Mouse (Mus musculus) liver, embryonic 15.5 days (tissue): ENCODE data around the gene Cdh26. TPM values are rescaled to one million over a fixed set of nuclear protein-coding genes. Genes with fewer than 3 reads are reported as not detected.

Source experiments
- ATAC-seq: fragments of 200-750 bp; cut with Nextera tagmentation; 2 replicates; pipeline ENCODE4 v1.8.0; 2017; ENCODE audit warnings: moderate number of reproducible peaks, mild to moderate bottlenecking, moderate library complexity; ENCODE audit not compliant: insufficient read depth
- H3K27ac ChIP-seq: fragments of 300-500 bp; sonication (generic); replicated peaks from 2 replicates; pipeline ENCODE4 v1.5.1; 2015; ENCODE audit warnings: mild to moderate bottlenecking, inconsistent platforms
- H3K27me3 ChIP-seq: fragments of 300-500 bp; sonication (generic); 2 replicates; pipeline ENCODE4 v1.6.1; 2015; ENCODE audit warnings: mild to moderate bottlenecking, inconsistent platforms
- H3K36me3 ChIP-seq: fragments of 300-500 bp; sonication (generic); replicated peaks from 2 replicates; pipeline ENCODE4 v1.6.1; 2015; ENCODE audit warnings: moderate library complexity, mild to moderate bottlenecking, inconsistent platforms
- H3K4me1 ChIP-seq: fragments of 300-500 bp; sonication (generic); replicated peaks from 2 replicates; pipeline ENCODE4 v1.6.1; 2015; ENCODE audit warnings: inconsistent platforms
- H3K4me2 ChIP-seq: fragments of 300-500 bp; sonication (generic); 2 replicates; pipeline ENCODE4 v1.6.1; 2015; ENCODE audit warnings: moderate library complexity, mild to moderate bottlenecking, inconsistent platforms
- H3K4me3 ChIP-seq: fragments of 300-500 bp; sonication (generic); replicated peaks from 2 replicates; pipeline ENCODE4 v1.5.1; 2015; ENCODE audit warnings: mild to moderate bottlenecking, inconsistent platforms
- H3K9ac ChIP-seq: fragments of 300-500 bp; sonication (generic); 2 replicates; pipeline ENCODE4 v1.6.1; 2015; ENCODE audit warnings: moderate library complexity, mild to moderate bottlenecking, inconsistent platforms
- H3K9me3 ChIP-seq: fragments of 300-500 bp; sonication (generic); replicated peaks from 2 replicates; pipeline ENCODE4 v1.6.1; 2016; ENCODE audit warnings: inconsistent platforms
- WGBS: fragments of 180-500 bp; shearing (Covaris S2); methylation state at CpG from one replicate; pipeline ENCODE4 v1.1.7; 2015; ENCODE audit warnings: mixed read lengths; ENCODE audit not compliant: insufficient replicate concordance; 5-methylcytosine and 5-hydroxymethylcytosine counted together
- polyA plus RNA-seq: library from polyadenylated mRNA; unstranded; fragments of >200 nt; fragmentation: Nextera tagmentation; extraction: Ambion mirVana; gene quantifications from 2 replicates; pipeline ENCODE4 v1.2.1, GENCODE M21; 2015

Gene Cdh26
- polyA plus RNA-seq, 1 experiment from 2014 or later: 0.16 TPM

GRCm38 (mm10) chr2:178437311-178437710, 7.0 kb downstream of the Cdh26 start:
- H3K4me1 ChIP-seq: no peaks in the 10 kb centered on the region
- no peak overlapping the region for H3K4me3 ChIP-seq
- no peaks in the 10 kb centered on the region for H3K9me3 ChIP-seq
- H3K4me2 ChIP-seq: no peak overlapping the region
- no peaks in the 10 kb centered on the region for H3K36me3 ChIP-seq
- H3K27ac ChIP-seq: no peak overlapping the region
- no peak overlapping the region for H3K9ac ChIP-seq
- no peak for ATAC-seq
- H3K27me3 ChIP-seq: no peaks in the 10 kb centered on the region
- WGBS: 69% methylated on average over 9 of the region's 9 CpGs

DNA sequence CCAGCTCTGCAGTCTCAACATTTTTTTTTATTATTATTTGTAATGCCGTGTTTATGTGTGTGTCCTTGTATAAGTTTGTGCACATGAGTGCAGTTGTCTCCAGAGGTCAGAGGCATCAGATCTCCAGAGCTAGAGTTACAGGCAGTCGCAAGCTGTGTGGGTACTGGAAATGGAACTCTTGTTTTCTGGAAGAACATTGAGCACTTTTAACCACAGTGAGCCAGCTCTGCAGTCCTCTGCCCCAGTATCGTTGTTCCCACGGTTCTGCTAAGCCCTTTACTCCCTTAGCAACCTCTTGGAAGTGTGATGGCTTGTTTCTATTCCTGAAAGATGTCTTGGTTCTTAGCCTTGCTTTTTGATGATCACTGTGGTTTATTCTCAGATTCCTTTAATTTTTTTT, 19.1 kb downstream of the Cdh26 start:
- Histone ChIP-seq H3K36me3 (no peaks in the 10 kb centered on the region), H3K9me3 (no peaks in the 10 kb centered on the region), H3K4me2 (no peak overlapping the region), H3K27me3 (no peaks in the 10 kb centered on the region), H3K4me1 (no peaks in the 10 kb centered on the region), H3K9ac (no peak overlapping the region), H3K27ac (no peak overlapping the region), H3K4me3 (no peak overlapping the region)
- ATAC-seq: no peak
- WGBS: 56% methylated on average over 4 of the region's 4 CpGs

- H3K9me3 ChIP-seq: no peaks in the 10 kb centered on the region
- H3K9ac ChIP-seq: no peak overlapping the region
- no peak overlapping the region for H3K27ac ChIP-seq
- no peaks in the 10 kb centered on the region for H3K4me1 ChIP-seq
- H3K4me2 ChIP-seq: no peak overlapping the region
- WGBS: 25% methylated on average over 2 of the region's 2 CpGs
- H3K27me3 ChIP-seq: no peaks in the 10 kb centered on the region
- ATAC-seq: no peak
- H3K4me3 ChIP-seq: no peak overlapping the region
- no peaks in the 10 kb centered on the region for H3K36me3 ChIP-seq
Observed at GRCm38 (mm10) chr2:178450236-178450635, 19.9 kb downstream of the Cdh26 start.

DNA sequence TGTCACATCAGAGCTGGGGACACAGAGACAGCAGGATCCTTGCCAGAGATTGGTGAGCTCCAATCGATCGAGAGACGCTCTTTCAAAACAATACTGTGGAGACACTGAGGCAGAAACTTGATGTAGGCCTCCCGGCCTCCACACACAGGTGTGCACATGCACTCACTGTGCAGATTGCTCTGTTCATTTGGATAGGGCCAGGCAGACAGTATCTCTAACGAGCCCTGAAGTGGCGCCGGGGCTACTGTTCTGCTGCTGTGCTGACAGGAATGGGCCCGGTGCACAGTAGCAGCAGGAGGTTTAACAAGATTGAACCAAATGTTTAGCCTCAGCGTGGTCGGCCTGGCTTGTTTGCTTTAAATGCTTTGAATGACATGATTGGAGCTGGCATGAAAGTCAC, 20.6 kb downstream of the Cdh26 start:
- Histone ChIP-seq H3K27me3 (no peaks in the 10 kb centered on the region), H3K9ac (no peak overlapping the region), H3K4me3 (no peak overlapping the region), H3K27ac (no peak overlapping the region), H3K4me2 (no peak overlapping the region), H3K9me3 (no peaks in the 10 kb centered on the region), H3K36me3 (no peaks in the 10 kb centered on the region), H3K4me1 (no peaks in the 10 kb centered on the region)
- WGBS: 65% methylated on average over 10 of the region's 10 CpGs
- no peak for ATAC-seq

- H3K9ac ChIP-seq: no peak overlapping the region
- H3K27ac ChIP-seq: no peak overlapping the region
- H3K4me2 ChIP-seq: no peak overlapping the region
- ATAC-seq: no peak
- no peaks in the 10 kb centered on the region for H3K4me1 ChIP-seq
- WGBS: 30% methylated on average over 17 of the region's 17 CpGs
- no peak overlapping the region for H3K4me3 ChIP-seq
- no peaks in the 10 kb centered on the region for H3K36me3 ChIP-seq
- H3K27me3 ChIP-seq: no peaks in the 10 kb centered on the region
- H3K9me3 ChIP-seq: no peaks in the 10 kb centered on the region
Observed at GRCm38 (mm10) chr2:178454664-178455516, 24.6 kb downstream of the Cdh26 start.

DNA sequence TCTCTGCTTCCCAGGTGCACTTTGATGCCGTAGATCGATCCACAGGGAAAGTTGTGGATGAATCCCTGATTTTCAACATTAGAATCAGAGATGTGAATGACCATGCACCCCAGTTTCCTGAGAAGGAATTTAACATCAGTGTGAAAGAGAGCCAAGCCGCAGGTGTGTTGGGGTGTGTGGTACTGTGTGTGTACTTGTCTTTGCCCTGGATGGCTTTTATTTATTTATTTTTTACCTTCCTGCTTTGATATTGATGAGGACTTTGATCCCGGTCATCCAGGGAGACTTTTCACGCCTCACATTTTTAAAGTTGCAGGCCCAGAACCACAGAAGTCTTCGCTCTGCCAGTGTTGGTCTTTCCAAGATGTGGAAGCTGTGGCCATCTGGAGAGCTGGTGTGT, 27.1 kb downstream of the Cdh26 start:
- WGBS: 68% methylated on average over 6 of the region's 6 CpGs
- Histone ChIP-seq H3K9ac (no peak overlapping the region), H3K4me1 (no peaks in the 10 kb centered on the region), H3K4me2 (no peak overlapping the region), H3K27me3 (no peaks in the 10 kb centered on the region), H3K36me3 (no peaks in the 10 kb centered on the region), H3K4me3 (no peak overlapping the region), H3K27ac (no peak overlapping the region), H3K9me3 (no peaks in the 10 kb centered on the region)
- no peak for ATAC-seq

- H3K9me3 ChIP-seq: no peaks in the 10 kb centered on the region
- no peaks in the 10 kb centered on the region for H3K36me3 ChIP-seq
- no peak overlapping the region for H3K9ac ChIP-seq
- ATAC-seq: no peak
- H3K4me2 ChIP-seq: no peak overlapping the region
- no peak overlapping the region for H3K4me3 ChIP-seq
- H3K4me1 ChIP-seq: no peaks in the 10 kb centered on the region
- 45% methylated on average over 5 of the region's 5 CpGs for WGBS
- no peaks in the 10 kb centered on the region for H3K27me3 ChIP-seq
- H3K27ac ChIP-seq: no peak overlapping the region
Observed at GRCm38 (mm10) chr2:178460353-178460752, 30.0 kb downstream of the Cdh26 start.

GRCm38 (mm10) chr2:178471546-178472480, 41.5 kb downstream of the Cdh26 start:
- Histone ChIP-seq H3K9me3 (no peaks in the 10 kb centered on the region), H3K4me1 (no peaks in the 10 kb centered on the region), H3K4me3 (no peak overlapping the region), H3K9ac (no peak overlapping the region), H3K27ac (no peak overlapping the region), H3K4me2 (no peak overlapping the region), H3K36me3 (no peaks in the 10 kb centered on the region), H3K27me3 (no peaks in the 10 kb centered on the region)
- WGBS: 58% methylated on average over 17 of the region's 17 CpGs
- peak; percentile 69 for ATAC-seq

- Histone ChIP-seq H3K4me3 (no peak overlapping the region), H3K9me3 (no peaks in the 10 kb centered on the region), H3K36me3 (no peaks in the 10 kb centered on the region), H3K27me3 (no peaks in the 10 kb centered on the region), H3K27ac (no peak overlapping the region), H3K9ac (no peak overlapping the region), H3K4me1 (no peaks in the 10 kb centered on the region), H3K4me2 (no peak overlapping the region)
- ATAC-seq: no peak
- 72% methylated on average over 10 of the region's 10 CpGs for WGBS
Observed at GRCm38 (mm10) chr2:178473916-178474315, 43.6 kb downstream of the Cdh26 start.

GRCm38 (mm10) chr2:178477228-178477627, 46.9 kb downstream of the Cdh26 start:
- 37% methylated on average over 2 of the region's 2 CpGs for WGBS

GRCm38 (mm10) chr2:178479011-178479410, 48.7 kb downstream of the Cdh26 start:
- Histone ChIP-seq H3K4me1 (no peaks in the 10 kb centered on the region), H3K27me3 (no peaks in the 10 kb centered on the region), H3K4me3 (no peak overlapping the region), H3K36me3 (no peaks in the 10 kb centered on the region), H3K9ac (no peak overlapping the region), H3K4me2 (no peak overlapping the region), H3K27ac (no peak overlapping the region), H3K9me3 (no peaks in the 10 kb centered on the region)
- ATAC-seq: no peak
- WGBS: 76% methylated on average over 2 of the region's 2 CpGs

More at GRCm38 (mm10) chr2:178477228-178477627, 46.9 kb downstream of the Cdh26 start:
- Histone ChIP-seq H3K36me3 (no peaks in the 10 kb centered on the region), H3K27ac (no peak overlapping the region), H3K4me2 (no peak overlapping the region), H3K9me3 (no peaks in the 10 kb centered on the region), H3K4me3 (no peak overlapping the region), H3K27me3 (no peaks in the 10 kb centered on the region), H3K4me1 (no peaks in the 10 kb centered on the region), H3K9ac (no peak overlapping the region)
- no peak for ATAC-seq
